Mouse (Mus musculus): ENCODE measurements around the gene Il17re. TPM values are rescaled to one million over a fixed set of nuclear protein-coding genes. Genes with fewer than 3 reads are reported as not detected.

Il17re gene
- polyA plus RNA-seq, 1 experiment from 2014 or later = 0.21 TPM

DNA sequence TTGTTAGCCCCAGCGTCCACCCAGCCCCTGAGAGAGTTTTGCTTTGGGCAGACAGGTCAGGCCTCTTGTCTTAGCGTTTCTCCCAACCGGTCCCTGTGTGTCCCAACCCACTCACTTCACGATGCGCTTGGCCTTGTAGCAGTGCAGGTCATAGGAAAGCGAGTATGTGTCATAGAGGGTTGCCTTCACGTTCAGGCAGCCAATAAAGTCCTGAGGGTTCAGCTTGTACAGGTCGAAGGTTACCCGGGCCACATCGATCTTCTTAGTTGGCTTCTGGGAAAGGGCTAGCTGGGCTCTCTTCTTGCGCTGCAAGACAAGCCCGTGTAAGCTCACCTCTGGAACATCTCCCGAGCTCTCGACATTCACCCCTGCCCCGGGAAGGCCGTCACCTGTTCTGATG lies 30.3 kb upstream of the Il17re start:
- no peak for ATAC-seq (ENCODE audit: low read depth)
- Histone ChIP-seq H3K4me2 (ENCODE audit: low read depth, low read length) (no peak overlapping the region), H3K4me1 (ENCODE audit: control insufficient read depth, insufficient read depth, low read length) (no peaks in the 10 kb centered on the region)

GRCm38 (mm10) chr6:113429965-113430364 lies 28.3 kb upstream of the Il17re start:
- Histone ChIP-seq H3K27me3 (ENCODE audit: control insufficient read depth, insufficient read depth, low read length) (no peaks in the 10 kb centered on the region), H3K9ac (replicated peaks; ENCODE audit: low read depth, low read length) (no peak overlapping the region), H3K4me3 (ENCODE audit: low read depth, low read length) (no peak overlapping the region), H3K9me3 (ENCODE audit: control insufficient read depth, low read length) (no peaks in the 10 kb centered on the region), H3K4me1 (ENCODE audit: control insufficient read depth, insufficient read depth, low read length) (no peaks in the 10 kb centered on the region), H3K36me3 (ENCODE audit: control insufficient read depth, insufficient read depth, low read length) (no peaks in the 10 kb centered on the region), H3K27ac (ENCODE audit: low read depth, low read length) (no peak overlapping the region), H3K4me2 (ENCODE audit: low read depth, low read length) (no peak overlapping the region)
- 70% methylated on average over 3 of the region's 3 CpGs for WGBS
- ATAC-seq (ENCODE audit: low read depth) = no peak

More for the DNA sequence above, 30.3 kb upstream of the Il17re start:
- no peak overlapping the region for H3K27ac ChIP-seq (ENCODE audit: low read depth, low read length)
- no peaks in the 10 kb centered on the region for H3K36me3 ChIP-seq (ENCODE audit: control insufficient read depth, insufficient read depth, low read length)
- H3K4me3 ChIP-seq (ENCODE audit: low read depth, low read length) = no peak overlapping the region
- H3K27me3 ChIP-seq (ENCODE audit: control insufficient read depth, insufficient read depth, low read length) = no peaks in the 10 kb centered on the region
- H3K9me3 ChIP-seq (ENCODE audit: control insufficient read depth, low read length) = no peaks in the 10 kb centered on the region
- 93% methylated on average over 16 of the region's 16 CpGs for WGBS
- H3K9ac ChIP-seq (replicated peaks; ENCODE audit: low read depth, low read length) = no peak overlapping the region

GRCm38 (mm10) chr6:113430846-113431245 lies 27.4 kb upstream of the Il17re start:
- Histone ChIP-seq H3K9me3 (ENCODE audit: control insufficient read depth, low read length) (no peaks in the 10 kb centered on the region), H3K9ac (replicated peaks; ENCODE audit: low read depth, low read length) (no peak overlapping the region), H3K27ac (ENCODE audit: low read depth, low read length) (no peak overlapping the region), H3K4me2 (ENCODE audit: low read depth, low read length) (no peak overlapping the region), H3K27me3 (ENCODE audit: control insufficient read depth, insufficient read depth, low read length) (no peaks in the 10 kb centered on the region), H3K36me3 (ENCODE audit: control insufficient read depth, insufficient read depth, low read length) (no peaks in the 10 kb centered on the region), H3K4me1 (ENCODE audit: control insufficient read depth, insufficient read depth, low read length) (no peaks in the 10 kb centered on the region), H3K4me3 (ENCODE audit: low read depth, low read length) (no peak overlapping the region)
- ATAC-seq (ENCODE audit: low read depth) = no peak
- 65% methylated on average over 3 of the region's 3 CpGs for WGBS

GRCm38 (mm10) chr6:113431801-113432200 lies 26.5 kb upstream of the Il17re start:
- no peaks in the 10 kb centered on the region for H3K36me3 ChIP-seq (ENCODE audit: control insufficient read depth, insufficient read depth, low read length)
- H3K4me2 ChIP-seq (ENCODE audit: low read depth, low read length) = no peak overlapping the region
- no peak overlapping the region for H3K4me3 ChIP-seq (ENCODE audit: low read depth, low read length)
- no peak overlapping the region for H3K9ac ChIP-seq (replicated peaks; ENCODE audit: low read depth, low read length)
- no peaks in the 10 kb centered on the region for H3K27me3 ChIP-seq (ENCODE audit: control insufficient read depth, insufficient read depth, low read length)
- WGBS = 52% methylated on average over 3 of the region's 3 CpGs
- H3K4me1 ChIP-seq (ENCODE audit: control insufficient read depth, insufficient read depth, low read length) = no peaks in the 10 kb centered on the region
- no peak for ATAC-seq (ENCODE audit: low read depth)
- no peaks in the 10 kb centered on the region for H3K9me3 ChIP-seq (ENCODE audit: control insufficient read depth, low read length)
- H3K27ac ChIP-seq (ENCODE audit: low read depth, low read length) = no peak overlapping the region

GRCm38 (mm10) chr6:113433661-113434060 lies 24.6 kb upstream of the Il17re start:
- 88% methylated on average over 3 of the region's 3 CpGs for WGBS

DNA sequence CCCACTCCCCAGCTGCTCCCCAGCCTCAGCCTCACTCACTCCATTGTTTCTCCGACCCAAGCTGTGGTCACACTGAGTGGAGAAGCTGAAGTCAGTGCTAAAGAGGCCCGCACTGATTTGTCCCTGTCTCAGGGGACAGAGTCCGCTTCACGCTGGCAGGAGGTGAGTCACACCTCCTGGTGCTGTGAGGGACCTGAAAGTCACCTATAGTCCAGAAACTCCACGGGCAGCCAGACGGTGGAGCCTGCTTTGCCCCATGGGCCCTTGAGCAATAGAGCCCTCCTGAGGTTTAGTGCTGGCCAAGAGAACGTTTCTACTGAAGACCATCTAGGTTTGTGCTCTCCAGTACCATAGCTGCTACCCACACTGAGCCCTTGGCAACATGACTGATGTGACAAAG lies 23.6 kb upstream of the Il17re start:
- no peaks in the 10 kb centered on the region for H3K4me1 ChIP-seq (ENCODE audit: control insufficient read depth, insufficient read depth, low read length)
- no peak overlapping the region for H3K27ac ChIP-seq (ENCODE audit: low read depth, low read length)
- H3K9me3 ChIP-seq (ENCODE audit: control insufficient read depth, low read length) = no peaks in the 10 kb centered on the region
- no peak overlapping the region for H3K4me2 ChIP-seq (ENCODE audit: low read depth, low read length)
- H3K4me3 ChIP-seq (ENCODE audit: low read depth, low read length) = no peak overlapping the region
- H3K27me3 ChIP-seq (ENCODE audit: control insufficient read depth, insufficient read depth, low read length) = no peaks in the 10 kb centered on the region
- 81% methylated on average over 7 of the region's 7 CpGs for WGBS
- H3K9ac ChIP-seq (replicated peaks; ENCODE audit: low read depth, low read length) = no peak overlapping the region
- ATAC-seq (ENCODE audit: low read depth) = no peak
- no peaks in the 10 kb centered on the region for H3K36me3 ChIP-seq (ENCODE audit: control insufficient read depth, insufficient read depth, low read length)

More at GRCm38 (mm10) chr6:113433661-113434060, 24.6 kb upstream of the Il17re start:
- no peaks in the 10 kb centered on the region for H3K27me3 ChIP-seq (ENCODE audit: control insufficient read depth, insufficient read depth, low read length)
- H3K9me3 ChIP-seq (ENCODE audit: control insufficient read depth, low read length) = no peaks in the 10 kb centered on the region
- no peak overlapping the region for H3K4me3 ChIP-seq (ENCODE audit: low read depth, low read length)
- H3K27ac ChIP-seq (ENCODE audit: low read depth, low read length) = no peak overlapping the region
- H3K4me2 ChIP-seq (ENCODE audit: low read depth, low read length) = no peak overlapping the region
- no peaks in the 10 kb centered on the region for H3K4me1 ChIP-seq (ENCODE audit: control insufficient read depth, insufficient read depth, low read length)
- H3K36me3 ChIP-seq (ENCODE audit: control insufficient read depth, insufficient read depth, low read length) = no peaks in the 10 kb centered on the region
- ATAC-seq (ENCODE audit: low read depth) = no peak
- no peak overlapping the region for H3K9ac ChIP-seq (replicated peaks; ENCODE audit: low read depth, low read length)

DNA sequence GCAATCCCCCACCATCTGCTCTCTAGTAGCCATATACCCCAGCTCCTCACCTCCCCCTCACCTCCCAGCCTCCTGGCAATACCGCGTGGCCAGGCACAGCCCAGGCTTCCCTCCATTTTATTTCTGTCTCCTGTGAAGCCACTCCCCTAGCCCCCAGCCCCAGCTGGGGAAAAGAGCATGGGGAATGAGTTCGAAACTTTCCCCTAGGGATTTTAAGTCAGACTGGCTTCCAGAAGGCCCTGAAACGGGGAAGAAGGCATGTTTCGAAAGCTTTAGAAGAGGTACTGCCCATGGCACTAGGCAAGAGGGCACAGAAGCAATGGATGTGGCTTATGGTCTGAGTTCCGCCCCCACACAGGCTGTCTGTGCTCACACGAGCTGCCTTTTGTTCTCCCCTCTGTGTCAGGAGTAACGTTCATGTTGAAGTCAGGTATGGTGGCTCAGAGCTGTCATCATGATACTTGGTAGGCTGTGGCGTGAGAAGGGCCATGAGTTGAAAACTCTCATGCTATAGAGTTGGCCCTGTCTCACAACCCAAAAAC lies 22.5 kb upstream of the Il17re start, which contains the start of gene Cidec:
Gene Cidec (minus strand): TSS at position 97 of the 542 bp plus-strand sequence.
- no peak for ATAC-seq (ENCODE audit: low read depth)
- 80% methylated on average over 9 of the region's 9 CpGs for WGBS
- H3K4me2 ChIP-seq (ENCODE audit: low read depth, low read length) = no peak within 1 kb of the TSS
- H3K4me3 ChIP-seq (ENCODE audit: low read depth, low read length) = no peak within 1 kb of the TSS
- H3K27ac ChIP-seq (ENCODE audit: low read depth, low read length) = no peak within 1 kb of the TSS
- H3K9ac ChIP-seq (replicated peaks; ENCODE audit: low read depth, low read length) = no peak within 1 kb of the TSS
- no peaks in the 10 kb centered on the region for H3K27me3 ChIP-seq (ENCODE audit: control insufficient read depth, insufficient read depth, low read length)
- no peaks in the 10 kb centered on the region for H3K4me1 ChIP-seq (ENCODE audit: control insufficient read depth, insufficient read depth, low read length)
- no peaks in the 10 kb centered on the region for H3K9me3 ChIP-seq (ENCODE audit: control insufficient read depth, low read length)
- no peaks in the 10 kb centered on the region for H3K36me3 ChIP-seq (ENCODE audit: control insufficient read depth, insufficient read depth, low read length)

DNA sequence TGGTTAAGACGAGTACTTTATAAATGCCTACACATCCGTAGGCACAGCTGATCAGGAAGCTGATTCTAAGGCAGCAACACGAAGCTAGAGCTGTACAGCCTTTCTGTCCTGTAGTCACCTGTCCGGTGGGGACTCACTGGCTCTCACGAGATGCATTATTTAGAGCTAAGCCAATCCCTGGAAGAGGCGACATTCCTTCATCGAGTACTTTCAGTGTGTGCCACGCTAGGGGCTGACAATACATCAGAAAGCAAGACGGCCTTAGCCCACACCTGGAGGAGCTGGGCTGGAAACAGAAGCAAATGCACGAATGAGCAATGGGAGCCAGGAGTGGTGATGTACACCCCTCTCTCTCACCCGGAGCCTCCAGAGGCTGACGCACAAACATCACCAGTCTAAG lies 21.1 kb upstream of the Il17re start:
- Histone ChIP-seq H3K27ac (ENCODE audit: low read depth, low read length) (no peak overlapping the region), H3K4me2 (ENCODE audit: low read depth, low read length) (no peak overlapping the region), H3K36me3 (ENCODE audit: control insufficient read depth, insufficient read depth, low read length) (no peaks in the 10 kb centered on the region), H3K9ac (replicated peaks; ENCODE audit: low read depth, low read length) (no peak overlapping the region), H3K4me3 (ENCODE audit: low read depth, low read length) (no peak overlapping the region), H3K9me3 (ENCODE audit: control insufficient read depth, low read length) (no peaks in the 10 kb centered on the region), H3K27me3 (ENCODE audit: control insufficient read depth, insufficient read depth, low read length) (no peaks in the 10 kb centered on the region), H3K4me1 (ENCODE audit: control insufficient read depth, insufficient read depth, low read length) (no peaks in the 10 kb centered on the region)
- 80% methylated on average over 12 of the region's 12 CpGs for WGBS
- ATAC-seq (ENCODE audit: low read depth) = no peak

DNA sequence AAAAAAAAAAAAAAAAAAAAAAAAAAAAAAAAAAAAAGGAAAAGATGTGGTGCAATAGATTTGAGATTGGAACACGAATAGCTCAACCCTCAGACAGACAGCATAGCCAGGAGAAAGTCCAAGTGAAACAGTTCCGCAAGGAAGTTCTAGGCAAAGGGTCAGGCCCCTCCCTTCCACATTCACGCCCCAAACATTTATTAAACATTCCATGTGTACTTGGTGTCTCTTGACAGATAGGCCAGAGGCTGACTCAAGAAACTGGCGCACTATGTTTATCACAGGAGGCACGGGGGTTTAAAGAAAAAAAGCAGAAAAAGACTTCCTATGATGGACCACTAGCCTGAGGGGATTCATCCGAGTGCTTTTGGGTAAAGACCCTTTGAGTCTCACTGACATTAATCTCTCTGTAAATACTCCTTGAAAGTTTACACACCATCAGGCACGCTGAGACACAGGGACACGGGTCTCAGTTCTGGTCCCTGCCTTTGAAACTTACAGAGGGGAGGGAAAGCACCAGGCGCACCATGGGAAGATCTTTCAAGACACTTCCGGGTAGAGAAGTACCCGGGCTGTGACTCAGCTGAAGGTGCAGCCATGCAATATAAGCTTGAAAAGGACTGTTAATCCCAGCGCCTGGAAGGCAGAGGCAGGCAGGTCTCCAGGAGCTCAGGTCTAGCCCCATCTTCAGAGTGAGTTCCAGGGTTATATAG lies 19.4 kb upstream of the Il17re start:
- H3K4me1 ChIP-seq (ENCODE audit: control insufficient read depth, insufficient read depth, low read length) = peaks cover 8% of the 10 kb centered on the region
- no peak overlapping the region for H3K4me2 ChIP-seq (ENCODE audit: low read depth, low read length)
- no peak for ATAC-seq (ENCODE audit: low read depth)
- no peaks in the 10 kb centered on the region for H3K9me3 ChIP-seq (ENCODE audit: control insufficient read depth, low read length)
- H3K27me3 ChIP-seq (ENCODE audit: control insufficient read depth, insufficient read depth, low read length) = no peaks in the 10 kb centered on the region
- H3K4me3 ChIP-seq (ENCODE audit: low read depth, low read length) = no peak overlapping the region
- 67% methylated on average over 12 of the region's 12 CpGs for WGBS
- no peak overlapping the region for H3K27ac ChIP-seq (ENCODE audit: low read depth, low read length)
- no peaks in the 10 kb centered on the region for H3K36me3 ChIP-seq (ENCODE audit: control insufficient read depth, insufficient read depth, low read length)
- no peak overlapping the region for H3K9ac ChIP-seq (replicated peaks; ENCODE audit: low read depth, low read length)
